Mouse (Mus musculus) thymus, postnatal 10 days (tissue): ENCODE results near the gene Pcyt2.

Experiments
- DNase-seq, 2 experiments: peaks; one replicate each; pipeline ENCODE4 v3.0.0; 2021; ENCODE audit warnings: low spot score in 2 of 2

The Pcyt2 gene

DNA sequence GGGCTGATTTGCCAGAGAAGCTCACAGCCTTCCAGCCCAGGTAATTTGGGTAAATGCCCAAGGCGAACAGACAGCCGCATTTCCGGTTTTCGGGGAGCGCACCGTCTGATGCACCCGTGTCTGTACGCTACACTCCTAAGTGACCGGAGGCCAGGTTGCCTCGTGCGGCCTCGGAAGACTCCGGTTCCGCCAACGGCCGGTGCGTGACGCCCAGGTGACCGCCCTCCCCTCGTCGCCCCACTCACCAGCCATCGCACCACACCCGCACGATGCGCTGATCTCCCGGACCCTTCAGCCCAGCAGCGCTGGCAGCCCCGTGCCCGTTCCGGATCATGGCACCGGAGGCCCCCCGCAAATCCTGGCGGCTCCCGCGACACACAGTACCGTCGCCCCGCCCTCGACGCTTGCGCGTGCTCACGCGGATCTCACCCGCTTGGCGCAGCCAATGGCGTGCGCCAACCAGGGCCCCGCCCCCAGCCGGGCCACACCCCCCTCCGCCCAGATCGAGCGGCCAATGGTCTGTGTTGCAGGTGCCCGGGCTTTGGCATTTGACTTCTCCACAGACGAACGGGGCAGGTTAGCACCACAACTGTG lies at the start of gene Pcyt2:
Gene Pcyt2 (minus strand): TSS at position 418 of the 594 bp plus-strand sequence.
- peak; percentile 89 to 92 for DNase-seq

DNA sequence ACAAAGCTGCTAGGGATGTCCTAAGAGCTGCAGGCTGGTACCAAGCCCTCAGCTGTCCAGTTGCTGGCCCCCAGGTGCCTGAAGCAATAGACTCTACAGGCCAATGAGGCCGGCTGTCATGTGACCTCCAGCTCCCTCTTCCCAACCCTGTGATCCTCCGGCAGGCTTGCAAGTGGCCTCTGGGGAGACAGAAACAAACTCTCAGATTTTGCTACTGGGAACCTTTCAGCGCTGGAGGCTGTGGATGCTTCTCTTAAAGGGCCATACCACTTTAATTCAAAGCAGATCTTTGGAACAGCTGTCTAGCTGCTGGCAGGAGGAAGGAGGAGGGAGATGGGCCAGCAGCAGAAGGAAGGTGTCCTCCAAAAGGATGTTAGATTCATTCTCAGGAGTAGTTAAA lies 48.9 kb upstream of the Pcyt2 start:
- DNase-seq = no peak

DNA sequence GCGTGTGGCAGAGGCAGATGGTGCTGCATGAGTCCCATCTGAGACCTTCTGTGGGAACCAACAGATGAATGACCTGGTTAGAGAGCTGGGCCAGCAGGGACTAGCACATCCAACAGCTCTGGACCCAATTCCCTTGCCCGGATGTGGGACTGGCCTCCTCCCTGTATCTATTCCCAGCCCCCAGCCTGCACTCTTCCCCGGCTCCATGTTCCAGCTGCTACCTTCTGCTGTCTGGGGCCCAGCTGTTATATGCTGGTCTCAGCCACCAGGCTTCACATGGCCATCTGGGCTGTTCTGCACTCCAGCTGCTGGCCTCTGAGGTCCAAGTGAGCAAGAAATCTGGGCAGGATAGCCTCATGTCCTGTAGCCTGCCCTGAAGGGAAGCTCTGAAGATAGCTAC lies 47.7 kb upstream of the Pcyt2 start:
- DNase-seq = no peak

DNA sequence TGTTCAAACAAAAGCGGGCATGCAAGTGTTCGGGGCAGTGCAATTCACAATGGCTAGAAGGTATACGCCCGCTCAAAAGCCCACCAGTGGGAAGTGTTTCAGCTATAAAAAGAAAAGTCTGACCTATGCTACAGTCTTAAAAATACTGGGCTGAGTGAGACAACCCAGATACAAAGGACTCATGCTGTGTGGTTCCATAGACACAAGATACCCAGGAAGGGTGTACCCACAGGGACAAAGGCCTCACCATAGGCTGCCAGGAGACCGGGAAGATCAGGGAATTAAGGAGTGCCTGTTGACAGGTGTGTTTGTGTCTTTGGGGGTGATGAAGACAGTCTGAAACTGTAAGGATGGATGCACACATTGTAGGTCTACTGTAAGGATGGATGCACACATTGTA lies 46.0 kb upstream of the Pcyt2 start:
- no peak for DNase-seq

DNA sequence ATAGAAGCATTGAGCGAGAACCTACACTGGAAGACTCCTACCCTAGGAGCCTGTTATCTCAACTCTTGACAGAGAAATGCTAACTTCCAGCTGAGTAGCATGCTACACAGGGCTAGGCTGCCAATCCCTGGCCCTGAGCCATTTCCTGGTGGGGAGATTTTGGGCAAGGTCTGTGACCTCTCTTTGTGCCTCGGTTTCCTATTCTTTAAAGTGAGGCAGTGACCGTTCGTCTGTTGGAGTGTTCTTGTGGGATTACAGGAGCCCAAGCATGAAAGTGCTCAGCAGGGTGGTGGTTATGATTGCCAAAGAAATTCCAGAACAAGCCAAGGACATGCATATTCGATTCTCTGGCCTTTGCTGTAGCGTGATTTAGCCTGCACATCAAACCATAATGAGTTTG lies 45.0 kb upstream of the Pcyt2 start:
- no peak for DNase-seq

DNA sequence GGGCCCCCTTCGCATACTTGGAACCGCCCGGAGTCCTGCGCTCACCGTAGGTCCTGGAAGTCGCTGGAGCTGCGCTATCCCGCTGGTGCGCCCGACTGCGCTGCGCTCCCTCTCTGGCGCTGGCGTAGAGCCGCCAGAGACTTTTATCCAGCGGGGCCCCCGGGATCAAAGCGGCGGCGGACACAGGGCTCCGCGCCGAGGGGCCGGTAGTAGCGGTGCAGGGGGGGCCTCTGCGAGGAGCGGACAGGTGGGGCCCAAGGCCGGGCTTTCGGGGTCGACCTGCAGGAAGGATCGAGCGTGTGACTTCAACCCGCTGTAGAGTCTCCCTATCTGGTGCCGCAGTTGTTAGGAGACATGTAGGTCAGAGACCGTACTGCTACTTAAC lies 43.3 kb upstream of the Pcyt2 start, which contains the start of gene Notum:
Gene Notum (minus strand): TSS at position 100 of the 385 bp plus-strand sequence.
- no peak for DNase-seq

DNA sequence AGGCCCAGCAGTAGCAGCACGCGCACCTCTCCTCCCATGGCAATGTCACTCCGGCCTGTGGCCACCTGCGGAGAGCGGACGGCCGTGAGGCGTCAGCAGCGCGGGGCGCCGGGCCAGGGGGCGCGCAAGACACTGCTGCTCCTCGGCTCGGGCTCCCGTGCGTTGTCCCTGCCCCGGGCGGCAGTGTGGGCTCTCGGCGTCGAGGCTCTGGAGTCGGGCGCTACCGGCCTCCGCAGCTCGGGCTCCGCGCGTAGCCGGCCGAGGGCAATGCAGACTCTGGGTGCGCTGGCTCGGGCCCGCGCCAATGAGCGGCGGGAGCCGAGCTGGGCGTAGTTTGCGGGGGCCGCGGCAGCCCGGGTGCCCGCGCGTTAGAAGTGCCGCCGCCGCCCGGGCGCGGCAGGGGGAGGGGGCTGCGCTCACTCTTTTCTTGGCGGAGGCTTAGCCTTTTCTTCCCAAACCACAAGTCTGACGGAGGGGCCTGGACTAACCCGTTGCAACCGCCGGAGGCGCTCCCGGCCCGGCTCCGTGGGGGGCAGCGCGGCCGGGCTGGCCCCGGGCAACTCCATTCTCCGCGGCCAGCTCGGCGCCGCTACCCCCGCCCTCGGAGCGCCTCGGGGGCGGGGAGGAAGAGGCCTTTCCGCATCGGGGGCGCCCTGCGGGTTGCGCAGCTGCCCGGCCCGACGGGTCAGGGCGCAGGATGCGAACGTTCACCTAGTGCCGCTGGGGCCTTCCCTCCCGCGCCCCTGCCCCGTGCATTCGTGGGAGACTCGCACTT lies 42.8 kb upstream of the Pcyt2 start:
- no peak for DNase-seq

DNA sequence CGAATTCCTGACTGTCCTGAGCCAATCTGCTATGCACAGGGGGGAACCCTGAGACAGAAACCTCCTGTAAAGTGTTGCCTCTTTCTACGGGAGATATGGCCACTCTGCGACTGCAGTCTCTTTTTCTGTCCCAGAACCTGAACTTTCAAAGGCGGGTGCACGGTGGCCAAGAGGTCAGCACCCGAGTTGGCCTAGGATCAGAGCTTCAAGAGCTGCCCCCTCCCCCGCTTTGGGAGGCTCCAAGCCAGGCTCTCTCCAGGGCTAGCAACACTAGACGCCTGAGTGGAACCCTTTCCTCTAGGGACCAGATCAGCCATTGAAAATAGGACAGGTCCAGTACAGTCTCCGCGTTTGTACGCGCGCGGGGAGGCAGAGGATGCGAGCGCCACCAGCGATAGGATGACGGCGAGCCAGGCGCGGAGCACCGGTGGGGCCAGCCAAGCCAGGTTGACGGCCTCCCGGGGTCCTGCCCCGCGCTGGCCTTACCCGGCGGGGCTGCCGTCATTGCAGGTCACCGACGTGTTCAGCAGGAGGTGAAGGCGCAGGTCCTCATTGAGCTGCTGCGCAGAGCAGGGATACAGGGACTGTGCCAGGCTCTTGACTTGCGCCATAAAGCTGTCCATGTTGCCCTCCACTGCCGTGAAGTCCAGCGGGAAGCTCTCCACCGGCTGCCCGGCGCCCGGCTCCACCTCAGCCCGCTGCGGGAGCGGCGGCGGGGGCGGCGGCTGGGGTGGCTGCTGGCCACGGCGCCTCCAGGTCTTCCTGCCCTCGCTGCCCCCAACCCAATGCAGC lies 42.0 kb upstream of the Pcyt2 start:
- DNase-seq = no peak

DNA sequence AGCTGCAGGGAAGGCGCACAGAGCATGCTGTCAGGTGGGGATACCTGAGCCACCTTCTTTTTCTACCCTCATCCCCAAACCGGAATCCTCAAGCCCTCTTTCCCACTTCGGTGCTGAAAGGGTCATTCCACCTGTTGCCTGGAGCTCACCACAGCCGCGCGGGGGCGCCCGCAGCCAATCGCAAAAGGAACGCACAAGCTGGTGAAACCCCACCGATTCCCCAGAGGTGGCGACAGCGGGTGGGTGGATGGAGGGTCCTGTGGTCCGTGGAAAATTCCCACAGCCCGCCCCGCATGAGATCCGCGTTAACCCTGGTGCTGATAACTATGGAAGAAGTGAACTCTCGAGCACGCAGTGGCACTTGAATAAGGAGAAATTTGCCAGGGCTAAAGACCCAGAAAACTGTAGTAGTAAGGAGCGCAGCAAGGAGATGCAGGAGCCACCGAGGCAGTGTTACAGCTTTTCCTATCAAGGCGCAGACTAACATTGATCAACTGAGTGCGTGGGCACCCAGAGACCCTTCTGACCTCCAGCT lies 41.2 kb upstream of the Pcyt2 start:
- DNase-seq = peak; percentile 64 to 88

DNA sequence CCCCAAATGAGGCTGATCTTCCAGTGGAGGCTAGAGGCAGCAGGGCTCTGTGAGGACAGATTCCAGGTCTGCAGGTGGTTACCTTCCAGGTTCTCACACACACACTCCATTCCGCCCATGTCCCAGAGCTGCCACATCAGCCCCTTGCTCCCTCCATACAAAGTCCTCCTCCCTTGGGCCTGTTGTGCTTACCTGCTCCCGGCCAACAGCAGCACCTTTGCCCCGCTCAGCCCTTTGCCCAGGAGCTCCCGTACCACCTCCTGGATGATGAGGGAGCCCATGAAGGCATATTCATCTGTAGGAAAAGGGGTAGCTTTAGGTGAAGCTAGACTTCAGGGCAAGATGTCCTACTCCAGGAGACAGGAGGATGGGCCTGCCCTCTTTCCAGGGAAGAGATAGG lies 39.6 kb upstream of the Pcyt2 start:
- no peak for DNase-seq

DNA sequence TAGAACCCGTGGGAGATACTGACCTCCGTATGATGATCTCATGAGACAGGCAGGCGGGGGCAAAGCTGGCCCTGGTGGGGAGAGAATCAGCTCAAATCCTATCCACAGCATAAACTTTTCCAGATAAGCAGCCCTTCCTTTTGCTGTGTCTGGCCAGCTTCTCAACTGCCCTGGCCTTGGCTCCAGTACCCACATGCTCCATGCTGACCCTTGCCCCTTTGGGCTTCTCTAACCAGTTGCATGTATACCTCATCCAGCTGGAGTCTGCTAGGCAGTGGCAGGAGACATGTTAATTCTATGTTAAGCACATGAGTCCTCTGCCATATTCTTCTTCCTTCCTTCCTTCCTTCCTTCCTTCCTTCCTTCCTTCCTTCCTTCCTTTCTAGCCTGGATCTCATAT lies 37.0 kb upstream of the Pcyt2 start:
- DNase-seq = no peak

DNA sequence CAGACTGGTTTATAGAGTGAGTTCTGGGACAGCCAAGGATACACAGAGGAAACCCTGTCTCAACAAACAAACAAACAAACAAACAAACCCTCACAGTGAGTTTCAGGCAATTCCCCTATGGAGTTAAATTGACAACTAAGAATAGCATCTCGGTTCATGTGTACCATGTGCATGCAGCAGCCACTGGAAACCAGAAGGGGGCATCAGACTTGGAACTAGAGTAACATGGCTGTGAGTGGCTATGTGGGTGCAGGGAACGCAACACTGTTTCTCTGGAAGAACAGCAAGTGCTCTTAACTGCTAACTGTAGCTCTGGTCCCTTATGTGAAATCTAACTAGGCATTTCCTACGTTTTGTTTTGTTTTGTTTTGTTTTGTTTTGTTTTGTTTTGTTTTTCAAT lies 34.1 kb upstream of the Pcyt2 start:
- no peak for DNase-seq

DNA sequence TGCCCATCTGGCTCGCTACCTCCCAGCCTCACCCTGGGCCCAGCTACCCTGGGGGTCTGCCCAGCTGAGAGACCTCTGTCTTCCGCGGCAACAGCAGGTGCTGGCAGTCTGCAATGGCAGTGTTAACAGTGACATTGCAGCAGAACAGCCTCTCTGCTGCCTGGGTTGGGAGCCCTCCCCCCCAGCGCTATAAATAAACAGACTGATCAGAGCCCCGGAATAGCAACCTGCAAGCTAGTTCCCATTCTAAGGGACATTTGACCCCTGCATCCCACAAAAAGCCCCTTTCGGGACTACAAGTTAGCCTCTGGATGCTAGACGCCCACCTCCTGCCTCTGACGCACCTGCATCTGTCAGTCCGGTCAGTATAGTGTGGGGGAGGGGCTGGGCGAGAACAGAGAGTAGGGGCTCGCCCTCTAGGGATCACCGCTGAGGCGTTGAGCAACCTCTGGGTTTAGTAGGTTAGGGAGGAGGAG lies 30.3 kb upstream of the Pcyt2 start, which contains the start of gene Myadml2:
Gene Myadml2 (minus strand): TSS at position 158 of the 476 bp plus-strand sequence.
- peak in 1 of 2 experiments; percentile 28 for DNase-seq

DNA sequence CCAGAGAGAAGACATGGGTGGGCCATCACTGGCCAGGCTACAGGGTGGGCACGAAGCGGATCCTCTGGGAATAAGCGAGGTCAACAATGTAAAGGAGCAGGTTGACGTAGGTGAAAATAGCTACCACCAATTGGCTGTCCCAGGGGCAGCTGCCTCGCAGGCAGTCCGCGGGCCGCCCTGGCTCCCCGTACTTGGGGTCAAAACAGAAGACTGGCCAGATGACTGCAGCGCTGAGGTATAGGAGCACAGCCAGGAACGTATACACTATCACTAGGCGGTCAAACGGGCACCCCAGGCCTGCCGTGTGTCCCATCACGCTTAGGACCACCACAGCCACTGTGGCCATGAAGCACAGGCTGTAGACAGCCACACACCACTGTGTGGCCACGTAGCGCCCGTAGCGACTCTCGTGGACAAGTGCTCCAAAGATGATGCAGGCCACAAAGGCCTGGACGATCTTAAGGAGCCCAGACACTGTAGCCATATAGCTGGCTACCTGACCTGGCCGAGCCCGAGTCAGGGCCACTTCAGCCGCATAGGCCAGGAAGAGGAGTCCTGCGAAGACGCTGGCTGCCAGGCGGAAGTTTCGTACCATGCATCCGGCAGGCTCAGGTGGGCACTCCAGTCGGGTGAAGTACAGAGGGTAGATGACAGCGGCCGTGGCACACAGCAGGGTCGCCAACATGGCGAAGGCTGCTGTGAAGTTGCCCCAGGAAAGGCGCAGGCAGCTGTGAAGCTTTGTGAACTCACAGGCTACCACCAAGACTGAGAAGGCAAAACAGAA lies 29.5 kb upstream of the Pcyt2 start:
- no peak for DNase-seq

DNA sequence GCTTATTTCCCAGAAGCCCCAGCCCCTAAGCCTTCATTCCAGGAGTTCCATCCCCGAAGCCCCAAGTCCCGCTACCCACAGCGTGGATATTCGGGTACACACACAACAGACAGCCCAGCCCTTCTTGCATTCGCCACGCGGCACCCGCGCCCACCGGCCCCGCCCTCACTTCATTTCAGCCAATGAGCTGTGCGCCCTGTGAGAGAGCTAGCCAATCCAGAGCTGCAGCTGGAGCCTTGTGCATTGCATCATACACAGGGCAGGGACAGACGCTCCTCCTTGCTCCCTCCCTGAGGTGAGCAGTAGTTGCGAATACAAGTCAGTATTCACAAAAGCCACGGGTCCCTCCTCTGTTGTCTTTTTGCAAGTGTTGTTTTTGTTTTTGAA lies 25.9 kb upstream of the Pcyt2 start, which contains the start of gene Pycr1:
Gene Pycr1 (minus strand): TSS at position 169 of the 387 bp plus-strand sequence.
- DNase-seq = peak; percentile 93 to 94

DNA sequence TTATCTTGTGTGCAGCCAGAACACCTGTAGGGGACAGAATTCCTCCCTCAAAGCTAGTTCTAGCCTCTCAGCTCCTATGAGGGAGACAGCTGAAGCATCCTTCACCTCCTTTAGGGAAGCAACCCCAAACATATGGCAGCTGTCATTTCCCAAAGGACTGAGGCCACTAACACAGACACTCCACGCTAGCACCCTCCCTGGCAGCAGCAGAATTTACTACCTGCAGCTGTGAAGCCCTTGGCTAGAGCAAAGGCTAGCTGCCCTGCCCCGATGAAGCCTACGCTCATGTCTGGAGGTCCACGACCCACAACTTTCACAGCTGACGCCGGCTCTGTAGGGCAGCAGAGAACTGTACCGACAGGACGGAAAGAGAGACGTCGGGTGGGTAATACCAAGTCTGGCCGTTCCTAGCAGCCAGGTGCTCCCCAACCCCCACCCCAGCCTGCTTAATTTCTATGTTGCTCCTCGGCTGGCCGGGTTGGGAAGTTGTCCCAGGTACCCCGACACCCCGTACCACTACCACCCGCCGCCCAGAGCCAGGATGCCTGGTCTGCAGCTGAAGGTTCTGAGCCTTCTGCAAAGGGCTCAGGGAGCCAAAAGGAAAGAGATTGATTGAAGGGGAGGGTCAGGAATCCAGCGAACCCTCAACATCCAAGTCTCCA lies 25.3 kb upstream of the Pcyt2 start:
- peak in 1 of 2 experiments; percentile 28 for DNase-seq

DNA sequence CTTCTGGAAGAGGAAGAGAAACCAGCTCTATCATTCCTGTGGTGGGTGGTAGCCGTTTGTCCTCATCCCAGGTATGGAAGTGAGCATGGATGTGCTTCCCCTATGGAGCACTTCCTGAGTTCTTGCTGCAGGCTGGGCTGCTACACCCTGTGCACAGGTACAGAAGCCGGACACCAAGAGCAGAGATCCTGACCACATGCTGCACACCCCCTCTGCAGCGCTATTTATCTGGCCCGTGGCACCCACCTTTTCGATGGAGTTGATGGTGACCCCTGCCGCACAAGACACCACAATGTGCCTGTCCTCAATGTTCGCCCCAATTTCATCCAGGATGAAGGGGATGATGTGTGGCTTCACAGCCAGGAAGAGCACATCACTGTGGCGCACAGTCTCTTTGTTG lies 24.1 kb upstream of the Pcyt2 start:
- DNase-seq = no peak

DNA sequence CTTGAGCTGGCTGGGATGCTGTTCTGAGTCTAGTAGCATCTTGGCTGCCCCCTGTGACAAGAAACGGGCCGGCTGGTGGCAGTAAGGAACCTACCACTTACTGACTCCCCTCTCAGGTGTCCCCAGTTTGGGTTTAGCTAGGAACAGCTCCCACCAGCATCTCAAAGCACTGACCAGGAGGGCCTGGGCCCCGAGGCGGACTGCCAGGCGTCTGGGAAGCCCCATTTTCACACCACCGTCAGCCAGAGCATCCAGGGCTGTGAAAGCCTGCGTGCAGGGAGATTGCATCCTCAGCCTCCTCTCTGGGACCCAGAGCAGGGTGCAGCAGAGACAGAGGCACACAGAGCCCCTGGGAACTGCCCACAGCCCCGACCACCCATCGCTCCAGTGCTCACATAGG lies 23.5 kb upstream of the Pcyt2 start:
- no peak for DNase-seq

DNA sequence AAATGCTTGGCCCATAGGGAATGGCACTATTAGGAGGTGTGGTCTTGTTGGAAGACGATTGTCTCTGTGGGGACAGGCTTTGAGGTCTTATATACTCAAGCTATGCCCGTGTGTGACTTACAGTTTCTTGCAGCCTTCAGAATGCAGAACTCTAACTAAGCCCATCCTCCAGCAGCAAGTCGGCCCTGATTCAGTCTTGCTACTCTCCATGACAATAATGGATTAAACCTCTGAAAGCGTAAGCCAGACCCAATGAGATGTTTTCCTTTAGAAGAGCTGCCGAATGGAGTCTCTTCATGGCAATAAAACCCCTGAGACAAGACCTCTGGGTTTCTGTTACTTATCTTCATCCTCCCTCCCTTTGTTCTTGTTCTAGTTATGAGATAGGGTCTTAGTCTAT lies 17.1 kb upstream of the Pcyt2 start:
- no peak for DNase-seq

DNA sequence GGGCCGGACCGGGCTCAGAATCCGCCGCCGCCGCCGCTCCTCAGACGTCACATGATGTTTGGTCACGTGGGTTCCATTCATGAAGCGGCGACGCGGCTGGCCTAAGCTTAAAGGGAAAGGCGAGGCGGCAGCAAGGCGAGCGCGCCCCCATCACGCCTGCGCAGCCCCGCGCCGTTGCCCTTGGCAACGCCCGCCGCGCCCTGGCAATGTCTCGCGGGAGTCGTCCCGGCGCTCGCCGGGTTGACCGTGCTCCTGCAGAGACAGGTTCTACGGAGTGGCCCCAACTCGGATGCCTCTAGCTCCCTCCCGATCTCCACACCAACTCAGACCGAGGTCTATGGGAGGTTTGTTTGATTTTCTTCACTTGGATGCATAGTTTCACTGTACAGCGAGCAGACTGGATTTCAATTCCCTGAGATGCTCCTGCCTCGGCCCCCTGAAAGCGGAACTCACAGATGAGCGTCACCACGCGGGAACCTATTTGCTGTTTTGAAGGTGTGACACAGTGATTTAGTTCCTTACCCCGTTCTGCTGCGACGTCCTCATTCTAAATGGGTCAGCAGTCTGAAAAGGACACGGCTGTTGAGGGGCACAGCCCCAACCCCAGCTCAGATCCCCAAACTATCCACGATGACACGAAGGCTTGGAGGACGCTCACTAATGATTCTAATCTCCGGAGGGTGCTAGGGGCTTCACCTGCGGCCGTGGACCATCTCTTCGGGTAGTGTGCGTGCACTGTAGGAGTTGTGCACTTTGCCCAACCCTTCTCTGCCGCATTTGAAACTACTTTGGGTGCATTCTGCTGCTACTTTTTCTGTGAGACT lies 16.0 kb upstream of the Pcyt2 start, which contains the start of gene Mafg:
Gene Mafg (minus strand): TSS at position 81 of the 824 bp plus-strand sequence.
- peak; percentile 82 for DNase-seq
